Mouse (Mus musculus): Measurements from ENCODE around the gene Gm15446. TPM values are rescaled to one million over a fixed set of nuclear protein-coding genes. Genes with fewer than 3 reads are reported as not detected.
"Not testable (repeated sequence)": the region's sequence is repeated elsewhere in the genome, so short reads cannot be mapped to it uniquely, and the experiment has no call there.

Gene Gm15446
- total RNA-seq (2021) = 10 to 100 TPM; 45.0 to 46.0 TPM

DNA sequence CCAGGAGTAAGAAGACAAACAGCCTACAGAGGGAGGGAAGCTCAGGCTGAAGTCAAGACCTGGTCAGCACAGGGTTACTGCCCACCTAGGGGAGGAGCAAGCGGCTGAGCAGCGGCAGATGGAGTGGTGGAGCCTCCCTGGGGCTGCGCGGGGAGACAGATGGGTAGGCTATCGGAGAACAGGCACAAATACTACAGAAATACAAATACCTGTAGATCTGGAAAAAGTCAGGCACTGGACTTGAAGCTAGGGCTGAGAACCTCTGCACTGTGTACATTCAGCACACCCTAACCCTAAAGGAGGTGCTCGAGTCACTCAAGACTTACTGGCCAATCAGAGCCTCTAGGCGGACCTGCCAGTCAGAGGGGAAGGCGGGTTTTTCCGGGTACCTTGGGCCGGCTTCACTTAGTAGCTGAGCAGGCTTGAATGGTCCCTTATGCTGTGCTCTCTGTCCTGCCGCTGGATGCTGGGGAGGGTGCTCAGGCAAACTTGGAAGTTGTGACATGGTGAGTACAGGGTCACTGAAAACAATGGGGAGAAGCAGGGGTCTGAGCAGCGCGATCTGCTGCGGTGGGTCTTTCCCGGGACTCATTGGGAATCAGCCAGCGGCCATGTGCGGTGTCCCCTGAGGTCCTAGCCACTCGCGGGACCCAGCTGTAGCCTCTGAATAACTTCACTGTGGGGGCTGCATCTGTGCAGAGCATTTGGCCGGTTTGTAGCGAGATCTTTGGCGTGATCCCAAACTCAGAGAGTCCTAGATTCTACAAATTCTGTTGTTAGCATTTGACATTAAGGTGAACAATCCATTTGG, at the start of gene Gm15446:
Gene Gm15446 (plus strand): TSS at position 140 of the 811 bp plus-strand sequence.
- intact Hi-C loops (cut with DNase I) = loop anchor here (10.0 kb wide), 1 partner anchor 71 kb away; the partner anchor contains the start of gene Zfp932
- DNase-seq = peak; percentile 84

DNA sequence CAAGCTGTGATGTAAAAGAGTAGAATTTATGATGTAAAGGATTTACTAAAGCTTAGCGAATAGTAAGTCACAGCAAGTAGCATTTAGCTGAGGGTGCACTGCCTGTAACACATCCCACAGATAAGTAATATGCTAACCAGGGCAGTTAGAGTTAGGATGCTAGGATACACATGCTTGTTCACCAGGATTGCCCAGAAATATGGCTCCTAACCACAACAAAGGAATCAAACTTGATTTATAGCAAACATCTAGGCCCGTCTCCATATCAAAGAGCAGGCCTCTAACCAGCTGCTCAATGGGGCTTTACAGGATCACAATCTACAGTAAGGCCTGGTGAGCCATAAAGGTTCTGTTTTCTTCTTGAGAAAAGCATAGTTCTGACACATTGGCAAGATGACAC, 929 bp downstream of the Gm15446 start:
- not testable (repeated sequence) for DNase-seq
- intact Hi-C loops (cut with DNase I) = loop anchor here (10.0 kb wide), 1 partner anchor 71 kb away; the partner anchor contains the start of gene Zfp932

DNA sequence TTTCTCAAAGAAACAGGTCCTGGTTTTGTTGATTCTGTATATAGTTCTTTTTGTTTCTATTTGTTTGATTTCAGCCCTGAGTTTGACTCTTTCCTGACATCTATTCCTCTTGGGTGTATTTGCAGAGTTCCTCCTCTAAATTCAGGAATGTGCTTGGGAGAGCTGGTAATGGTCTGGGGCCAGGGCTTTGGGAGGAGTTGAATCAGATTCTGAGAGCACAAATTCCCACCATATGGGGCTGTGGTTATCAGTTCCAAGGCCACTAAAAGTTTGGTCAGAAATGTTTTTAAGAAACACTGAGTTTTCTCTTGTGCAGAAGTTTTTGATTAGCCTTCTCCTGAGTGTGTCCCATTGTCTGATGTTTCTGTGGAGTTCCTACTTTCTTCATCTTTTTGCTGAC, 1.7 kb downstream of the Gm15446 start:
- DNase-seq = no peak
- intact Hi-C loops (cut with DNase I) = loop anchor here (10.0 kb wide), 1 partner anchor 70 kb away; the partner anchor contains the start of gene Zfp932

DNA sequence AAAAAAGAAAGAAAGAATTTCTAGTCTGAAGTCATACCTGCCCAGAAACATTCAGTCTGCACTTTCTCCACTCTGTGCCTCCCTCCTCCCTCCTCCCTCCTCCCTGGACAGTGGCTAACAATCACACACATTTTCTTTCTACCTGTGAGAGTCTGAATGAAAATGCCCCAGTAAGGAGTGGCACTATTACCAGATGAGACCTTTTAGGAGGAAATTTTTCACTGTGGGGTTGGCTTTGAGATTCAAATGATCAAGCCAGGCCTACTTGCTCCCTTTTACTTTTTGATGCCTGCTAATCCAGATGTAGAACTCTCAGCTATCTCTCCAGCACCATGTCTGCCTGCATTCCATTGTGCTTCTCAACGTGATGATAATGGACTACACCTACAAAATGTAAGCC, 27.1 kb downstream of the Gm15446 start:
- DNase-seq = no peak
- intact Hi-C loops (cut with DNase I) = no loop called here

DNA sequence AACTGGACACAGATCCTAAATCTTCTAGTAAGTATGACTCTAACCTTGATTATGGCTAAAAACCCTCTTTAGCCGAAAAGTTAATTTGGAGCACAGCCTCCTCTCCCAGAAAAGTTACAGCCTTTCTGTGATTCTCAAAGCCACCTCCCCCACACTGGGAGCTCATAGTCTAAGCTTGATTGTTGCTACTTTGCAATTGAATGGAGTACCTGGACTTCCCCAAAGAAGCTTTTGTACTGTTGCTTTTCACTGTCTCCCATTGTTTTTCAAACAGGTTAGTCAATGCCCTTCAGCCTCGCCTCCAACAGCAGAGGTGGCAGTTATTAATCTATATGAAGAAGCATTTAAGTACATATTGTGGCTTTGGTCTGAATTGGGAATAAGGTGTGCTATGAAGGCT, 57.5 kb downstream of the Gm15446 start:
- DNase-seq; intact Hi-C loops (cut with DNase I): not testable (repeated sequence)

Other genes starting within 250 kb of the Gm15446 start
- 1 to 10 TPM; 1.9 to 2.2 TPM for gene 5430403G16Rik, start 232.4 kb upstream of the Gm15446 start, total RNA-seq (2021)
- 1 to 10 TPM; 2.9 to 3.9 TPM for gene 4930522L14Rik, start 171.5 kb upstream of the Gm15446 start, total RNA-seq (2021)
- 10 to 100 TPM; 59.9 to 76.3 TPM for gene Zfp932, start 73.1 kb downstream of the Gm15446 start, total RNA-seq (2021)
- gene Gm17655, start 149.1 kb downstream of the Gm15446 start, total RNA-seq (2021) = 1 to 10 TPM; 7.0 to 9.2 TPM
- under 1 TPM; 0.54 to 0.98 TPM for gene Gm35315, start 171.0 kb downstream of the Gm15446 start, total RNA-seq (2021)
- 1 to 10 TPM; 2.6 to 3.6 TPM for gene Plcxd1, start 176.6 kb downstream of the Gm15446 start, total RNA-seq (2021)
- gene Gtpbp6, start 184.8 kb downstream of the Gm15446 start, total RNA-seq (2021) = 10 to 100 TPM; 92.2 to 94.7 TPM
- 10 to 100 TPM; 20.5 to 21.7 TPM for gene Zfp605, start 186.7 kb downstream of the Gm15446 start, total RNA-seq (2021)
- gene Chfr, start 212.4 kb downstream of the Gm15446 start, total RNA-seq (2021) = 10 to 100 TPM; 86.1 to 92.9 TPM

Measured in left cerebral cortex, postnatal 4 days (tissue).